Mouse (Mus musculus) cortical plate, adult 2 months (tissue): Measurements from ENCODE around the gene Ppp1r16b. TPM values are rescaled to one million over a fixed set of nuclear protein-coding genes. Genes with fewer than 3 reads are reported as not detected.

Source experiments
- H3K27ac ChIP-seq: fragments of 200-500 bp; 2 replicates; pipeline ENCODE4 v1.5.1; 2012; ENCODE audit warnings: low read length, control low read depth, inconsistent platforms; ENCODE audit not compliant: insufficient read depth
- H3K4me1 ChIP-seq: fragments of 200-500 bp; 2 replicates; pipeline ENCODE4 v1.6.1; 2011; ENCODE audit warnings: low read length; ENCODE audit not compliant: control insufficient read depth, insufficient read depth
- H3K4me3 ChIP-seq: fragments of 200-500 bp; 2 replicates; pipeline ENCODE4 v1.5.1; 2011; ENCODE audit warnings: mild to moderate bottlenecking, low read length, control low read depth; ENCODE audit not compliant: insufficient read depth
- CTCF ChIP-seq: fragments of 200-500 bp; IDR thresholded peaks from 2 replicates; pipeline ENCODE4 v1.5.1; 2011; ENCODE audit warnings: mild to moderate bottlenecking, control low read depth, low read length; ENCODE audit not compliant: insufficient read depth; ENCODE audit errors: extremely low read depth
- POLR2A ChIP-seq: fragments of 200-500 bp; IDR thresholded peaks from 2 replicates; pipeline ENCODE4 v1.6.1; 2011; ENCODE audit warnings: mild to moderate bottlenecking, low read length, control low read depth; ENCODE audit not compliant: insufficient read depth; ENCODE audit errors: extremely low read depth
- polyA plus RNA-seq: library from polyadenylated mRNA; depleted of rRNA; stranded (reverse); fragments of >200 nt; gene quantifications from 2 replicates; pipeline ENCODE4 v1.2.3, GENCODE M21; 2012

The Ppp1r16b gene
- polyA plus RNA-seq, 1 experiment = 55.4 TPM

- H3K27ac ChIP-seq = peak overlapping the region; percentile 14; the same call in 1 of the 2 replicates
- H3K4me1 ChIP-seq = peaks cover 33% of the 10 kb centered on the region
- no peak for TF ChIP-seq POLR2A
- no peak for TF ChIP-seq CTCF
- no peak overlapping the region for H3K4me3 ChIP-seq
Observed at GRCm38 (mm10) chr2:158684247-158684843, 19.1 kb downstream of the Ppp1r16b start.

- peaks cover 36% of the 10 kb centered on the region for H3K4me1 ChIP-seq
- TF ChIP-seq CTCF (no peak), POLR2A (no peak)
- peak overlapping the region; percentile 14; the same call in 1 of the 2 replicates for H3K27ac ChIP-seq
- no peak overlapping the region for H3K4me3 ChIP-seq
Observed at GRCm38 (mm10) chr2:158684910-158685309, 19.7 kb downstream of the Ppp1r16b start.

- Histone ChIP-seq H3K4me3 (no peak overlapping the region), H3K4me1 (peaks cover 35% of the 10 kb centered on the region), H3K27ac (no peak overlapping the region)
- TF ChIP-seq POLR2A (no peak), CTCF (no peak)
Observed at GRCm38 (mm10) chr2:158686394-158686793, 21.2 kb downstream of the Ppp1r16b start.

- TF ChIP-seq CTCF (no peak), POLR2A (no peak)
- Histone ChIP-seq H3K4me3 (no peak overlapping the region), H3K27ac (peak overlapping the region; percentile 81; the same call in 1 of the 2 replicates), H3K4me1 (peaks cover 32% of the 10 kb centered on the region)
Observed at GRCm38 (mm10) chr2:158687804-158688241, 22.6 kb downstream of the Ppp1r16b start.

GRCm38 (mm10) chr2:158689060-158689459 lies 23.9 kb downstream of the Ppp1r16b start:
- Histone ChIP-seq H3K4me3 (no peak overlapping the region), H3K4me1 (peaks cover 34% of the 10 kb centered on the region), H3K27ac (peak overlapping the region; percentile 81)
- TF ChIP-seq POLR2A (no peak), CTCF (no peak)

- peak overlapping the region; percentile 81; the same call in 1 of the 2 replicates for H3K27ac ChIP-seq
Observed at GRCm38 (mm10) chr2:158689640-158690039, 24.4 kb downstream of the Ppp1r16b start.

GRCm38 (mm10) chr2:158690116-158690515 lies 24.9 kb downstream of the Ppp1r16b start:
- no peak overlapping the region for H3K4me3 ChIP-seq
- H3K4me1 ChIP-seq = peaks cover 24% of the 10 kb centered on the region
- TF ChIP-seq CTCF = no peak
- no peak for TF ChIP-seq POLR2A
- peak overlapping the region; percentile 11; the same call in 1 of the 2 replicates for H3K27ac ChIP-seq

More at GRCm38 (mm10) chr2:158689640-158690039, 24.4 kb downstream of the Ppp1r16b start:
- no peak for TF ChIP-seq CTCF
- no peak for TF ChIP-seq POLR2A
- Histone ChIP-seq H3K4me1 (peaks cover 29% of the 10 kb centered on the region), H3K4me3 (no peak overlapping the region)

- H3K4me1 ChIP-seq = peaks cover 23% of the 10 kb centered on the region
- H3K4me3 ChIP-seq = no peak overlapping the region
- H3K27ac ChIP-seq = no peak overlapping the region
- no peak for TF ChIP-seq POLR2A
- no peak for TF ChIP-seq CTCF
Observed at GRCm38 (mm10) chr2:158692191-158692590, 27.0 kb downstream of the Ppp1r16b start.

GRCm38 (mm10) chr2:158695811-158696210 lies 30.6 kb downstream of the Ppp1r16b start:
- Histone ChIP-seq H3K27ac (peak overlapping the region; percentile 32), H3K4me3 (no peak overlapping the region), H3K4me1 (peaks cover 5% of the 10 kb centered on the region; the same call in 1 of the 2 replicates)
- TF ChIP-seq CTCF (no peak), POLR2A (no peak)

GRCm38 (mm10) chr2:158696451-158696850 lies 31.3 kb downstream of the Ppp1r16b start:
- TF ChIP-seq POLR2A (no peak), CTCF (no peak)
- no peak overlapping the region for H3K4me3 ChIP-seq
- no peak overlapping the region for H3K27ac ChIP-seq
- peaks cover 5% of the 10 kb centered on the region; the same call in 1 of the 2 replicates for H3K4me1 ChIP-seq

- no peak overlapping the region for H3K4me3 ChIP-seq
- TF ChIP-seq CTCF (no peak), POLR2A (no peak)
- peaks cover 2% of the 10 kb centered on the region for H3K4me1 ChIP-seq
- peak overlapping the region; percentile 41; the same call in 1 of the 2 replicates for H3K27ac ChIP-seq
Observed at GRCm38 (mm10) chr2:158699908-158700307, 34.7 kb downstream of the Ppp1r16b start.
